Mouse (Mus musculus): ENCODE measurements at regions not wholly inside any gene's neighbourhood (a gene's known extent, or its start where the extent isn't known, plus 50 kb on each side); places are given as distances from the start of the nearest gene placed in this dataset.

DNA sequence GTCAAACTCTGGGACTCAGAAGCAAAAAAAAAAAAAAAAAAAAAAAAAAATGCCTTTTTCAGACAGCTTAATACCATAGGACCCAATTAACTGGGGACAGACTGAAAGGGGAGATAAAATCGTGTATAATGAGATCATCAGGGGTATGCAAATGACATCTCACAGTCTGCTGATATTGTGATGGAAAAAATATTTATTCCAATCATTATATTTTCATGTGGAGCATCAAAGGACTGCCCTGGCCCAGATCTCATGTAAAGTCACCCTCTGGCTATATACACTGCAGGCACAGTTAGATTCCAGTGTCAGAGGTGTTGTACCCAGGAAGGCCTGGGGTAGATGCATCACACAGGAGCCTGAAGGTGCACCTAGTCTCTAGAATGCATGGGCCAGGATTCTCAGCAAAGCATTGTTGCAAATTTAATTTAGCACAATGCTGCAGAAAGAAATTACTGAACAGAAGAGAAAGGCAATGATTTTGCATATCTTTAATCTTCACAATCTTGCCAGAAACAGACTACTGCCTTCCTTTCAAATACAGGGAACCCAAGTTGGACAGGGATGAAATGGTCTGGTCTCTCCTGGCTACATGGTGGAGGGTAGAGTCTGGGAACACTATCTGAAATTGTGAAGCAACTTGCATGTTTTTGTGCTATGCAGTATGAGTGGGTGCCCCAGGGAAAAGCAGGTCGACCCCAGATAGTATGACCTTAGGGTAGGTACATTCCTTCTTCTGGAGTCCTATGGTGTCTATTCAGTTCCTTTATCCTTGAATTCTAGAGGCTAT is 305.2 kb upstream of the Clnk start:
- H3K4me1 ChIP-seq (ENCODE audit: control insufficient read depth, insufficient read depth, low read length), result no peaks in the 10 kb centered on the region
- H3K27me3 ChIP-seq (ENCODE audit: control insufficient read depth, insufficient read depth, low read length), result no peaks in the 10 kb centered on the region
- H3K27ac ChIP-seq (ENCODE audit: low read length), result no peak overlapping the region
- H3K9me3 ChIP-seq (ENCODE audit: control insufficient read depth, low read depth, low read length), result no peaks in the 10 kb centered on the region
- no peak overlapping the region for H3K9ac ChIP-seq (replicated peaks; ENCODE audit: low read depth, low read length)
- no peak for ATAC-seq (ENCODE audit: insufficient number of reproducible peaks, insufficient read depth, low FRiP score, low read depth)
- WGBS, result 86% methylated on average over 2 of the region's 2 CpGs
- H3K36me3 ChIP-seq (ENCODE audit: control insufficient read depth, insufficient read depth, low read length), result no peaks in the 10 kb centered on the region
- H3K4me2 ChIP-seq (replicated peaks; ENCODE audit: low read depth, low read length), result no peak overlapping the region
- no peak overlapping the region for H3K4me3 ChIP-seq (ENCODE audit: low read depth, low read length)

- no peak overlapping the region for H3K9ac ChIP-seq (replicated peaks; ENCODE audit: low read depth, low read length)
- H3K27me3 ChIP-seq (ENCODE audit: control insufficient read depth, insufficient read depth, low read length), result no peaks in the 10 kb centered on the region
- H3K27ac ChIP-seq (ENCODE audit: low read length), result no peak overlapping the region
- 34% methylated on average over 4 of the region's 4 CpGs for WGBS
- no peaks in the 10 kb centered on the region for H3K36me3 ChIP-seq (ENCODE audit: control insufficient read depth, insufficient read depth, low read length)
- H3K4me3 ChIP-seq (ENCODE audit: low read depth, low read length), result no peak overlapping the region
- no peak for ATAC-seq (ENCODE audit: insufficient number of reproducible peaks, insufficient read depth, low FRiP score, low read depth)
- no peak overlapping the region for H3K4me2 ChIP-seq (replicated peaks; ENCODE audit: low read depth, low read length)
- H3K4me1 ChIP-seq (ENCODE audit: control insufficient read depth, insufficient read depth, low read length), result no peaks in the 10 kb centered on the region
- H3K9me3 ChIP-seq (ENCODE audit: control insufficient read depth, low read depth, low read length), result no peaks in the 10 kb centered on the region
Measured at GRCm38 (mm10) chr5:39181028-39181427, 304.4 kb upstream of the Clnk start.

GRCm38 (mm10) chr5:39177891-39178290 is 301.3 kb upstream of the Clnk start:
- no peaks in the 10 kb centered on the region for H3K27me3 ChIP-seq (ENCODE audit: control insufficient read depth, insufficient read depth, low read length)
- H3K9me3 ChIP-seq (ENCODE audit: control insufficient read depth, low read depth, low read length), result no peaks in the 10 kb centered on the region
- H3K4me2 ChIP-seq (replicated peaks; ENCODE audit: low read depth, low read length), result no peak overlapping the region
- 84% methylated on average over 2 of the region's 2 CpGs for WGBS
- H3K36me3 ChIP-seq (ENCODE audit: control insufficient read depth, insufficient read depth, low read length), result no peaks in the 10 kb centered on the region
- no peak overlapping the region for H3K9ac ChIP-seq (replicated peaks; ENCODE audit: low read depth, low read length)
- no peaks in the 10 kb centered on the region for H3K4me1 ChIP-seq (ENCODE audit: control insufficient read depth, insufficient read depth, low read length)
- H3K27ac ChIP-seq (ENCODE audit: low read length), result no peak overlapping the region
- no peak overlapping the region for H3K4me3 ChIP-seq (ENCODE audit: low read depth, low read length)
- ATAC-seq (ENCODE audit: insufficient number of reproducible peaks, insufficient read depth, low FRiP score, low read depth), result no peak

GRCm38 (mm10) chr5:39176906-39177305 is 300.3 kb upstream of the Clnk start:
- Histone ChIP-seq H3K4me3 (ENCODE audit: low read depth, low read length) (no peak overlapping the region), H3K4me1 (ENCODE audit: control insufficient read depth, insufficient read depth, low read length) (no peaks in the 10 kb centered on the region), H3K27ac (ENCODE audit: low read length) (no peak overlapping the region), H3K27me3 (ENCODE audit: control insufficient read depth, insufficient read depth, low read length) (no peaks in the 10 kb centered on the region), H3K9me3 (ENCODE audit: control insufficient read depth, low read depth, low read length) (no peaks in the 10 kb centered on the region), H3K9ac (replicated peaks; ENCODE audit: low read depth, low read length) (no peak overlapping the region), H3K36me3 (ENCODE audit: control insufficient read depth, insufficient read depth, low read length) (no peaks in the 10 kb centered on the region), H3K4me2 (replicated peaks; ENCODE audit: low read depth, low read length) (no peak overlapping the region)
- ATAC-seq (ENCODE audit: insufficient number of reproducible peaks, insufficient read depth, low FRiP score, low read depth), result no peak
- WGBS, result 87% methylated on average over 2 of the region's 2 CpGs

DNA sequence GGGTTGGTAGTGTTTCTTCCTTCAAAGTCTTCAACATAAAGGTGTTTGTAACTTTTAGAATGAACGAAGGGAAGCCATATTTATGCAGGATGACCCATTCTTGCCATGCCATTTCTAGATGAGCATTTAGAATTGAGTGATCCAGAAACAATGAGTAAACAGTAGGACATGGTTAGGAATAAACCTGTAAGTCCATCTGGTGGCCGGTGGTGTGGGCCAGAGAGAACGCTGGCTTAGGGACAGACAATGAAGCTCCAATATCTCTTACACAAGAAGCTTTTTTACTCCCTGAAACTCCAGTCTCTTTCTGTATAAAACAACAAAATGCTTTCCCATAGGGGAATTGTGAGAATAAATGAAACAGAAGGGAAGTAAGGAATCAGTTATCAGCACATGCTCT is 296.9 kb upstream of the Clnk start:
- Histone ChIP-seq H3K27me3 (ENCODE audit: control insufficient read depth, insufficient read depth, low read length) (no peaks in the 10 kb centered on the region), H3K9me3 (ENCODE audit: control insufficient read depth, low read depth, low read length) (no peaks in the 10 kb centered on the region), H3K27ac (ENCODE audit: low read length) (no peak overlapping the region), H3K9ac (replicated peaks; ENCODE audit: low read depth, low read length) (no peak overlapping the region), H3K4me3 (ENCODE audit: low read depth, low read length) (no peak overlapping the region), H3K36me3 (ENCODE audit: control insufficient read depth, insufficient read depth, low read length) (no peaks in the 10 kb centered on the region), H3K4me1 (ENCODE audit: control insufficient read depth, insufficient read depth, low read length) (no peaks in the 10 kb centered on the region), H3K4me2 (replicated peaks; ENCODE audit: low read depth, low read length) (no peak overlapping the region)
- no peak for ATAC-seq (ENCODE audit: insufficient number of reproducible peaks, insufficient read depth, low FRiP score, low read depth)
- 88% methylated on average over 3 of the region's 3 CpGs for WGBS

DNA sequence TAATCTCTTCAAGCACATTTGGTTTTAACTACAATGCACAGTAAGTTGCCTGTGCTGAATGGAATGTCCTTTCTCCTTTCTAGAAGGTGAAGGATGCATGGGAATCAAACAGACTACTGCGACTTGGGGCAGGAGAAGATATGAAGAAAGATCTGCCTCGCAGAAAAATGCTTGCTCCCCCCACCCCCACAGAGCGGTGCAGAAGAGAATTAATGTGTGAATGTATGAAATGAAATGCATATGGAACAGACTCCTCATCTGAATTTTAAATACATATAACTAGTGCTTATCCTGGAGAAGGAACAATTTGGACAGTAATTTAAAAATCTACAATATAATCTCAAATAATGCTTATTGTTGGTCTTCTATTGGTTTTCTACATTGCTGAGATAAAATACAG is 283.0 kb upstream of the Clnk start:
- Histone ChIP-seq H3K9me3 (ENCODE audit: control insufficient read depth, low read depth, low read length) (no peaks in the 10 kb centered on the region), H3K4me1 (ENCODE audit: control insufficient read depth, insufficient read depth, low read length) (no peaks in the 10 kb centered on the region), H3K36me3 (ENCODE audit: control insufficient read depth, insufficient read depth, low read length) (no peaks in the 10 kb centered on the region), H3K4me3 (ENCODE audit: low read depth, low read length) (no peak overlapping the region), H3K27me3 (ENCODE audit: control insufficient read depth, insufficient read depth, low read length) (no peaks in the 10 kb centered on the region), H3K4me2 (replicated peaks; ENCODE audit: low read depth, low read length) (no peak overlapping the region), H3K27ac (ENCODE audit: low read length) (no peak overlapping the region), H3K9ac (replicated peaks; ENCODE audit: low read depth, low read length) (no peak overlapping the region)
- no peak for ATAC-seq (ENCODE audit: insufficient number of reproducible peaks, insufficient read depth, low FRiP score, low read depth)
- 81% methylated on average over 3 of the region's 3 CpGs for WGBS

GRCm38 (mm10) chr5:39155763-39156162 is 279.2 kb upstream of the Clnk start:
- no peak for ATAC-seq (ENCODE audit: insufficient number of reproducible peaks, insufficient read depth, low FRiP score, low read depth)
- Histone ChIP-seq H3K9me3 (ENCODE audit: control insufficient read depth, low read depth, low read length) (no peaks in the 10 kb centered on the region), H3K27me3 (ENCODE audit: control insufficient read depth, insufficient read depth, low read length) (no peaks in the 10 kb centered on the region), H3K4me1 (ENCODE audit: control insufficient read depth, insufficient read depth, low read length) (no peaks in the 10 kb centered on the region), H3K9ac (replicated peaks; ENCODE audit: low read depth, low read length) (no peak overlapping the region), H3K4me3 (ENCODE audit: low read depth, low read length) (no peak overlapping the region), H3K36me3 (ENCODE audit: control insufficient read depth, insufficient read depth, low read length) (no peaks in the 10 kb centered on the region), H3K27ac (ENCODE audit: low read length) (no peak overlapping the region), H3K4me2 (replicated peaks; ENCODE audit: low read depth, low read length) (no peak overlapping the region)
- 92% methylated on average over 1 of the region's 1 CpGs for WGBS

DNA sequence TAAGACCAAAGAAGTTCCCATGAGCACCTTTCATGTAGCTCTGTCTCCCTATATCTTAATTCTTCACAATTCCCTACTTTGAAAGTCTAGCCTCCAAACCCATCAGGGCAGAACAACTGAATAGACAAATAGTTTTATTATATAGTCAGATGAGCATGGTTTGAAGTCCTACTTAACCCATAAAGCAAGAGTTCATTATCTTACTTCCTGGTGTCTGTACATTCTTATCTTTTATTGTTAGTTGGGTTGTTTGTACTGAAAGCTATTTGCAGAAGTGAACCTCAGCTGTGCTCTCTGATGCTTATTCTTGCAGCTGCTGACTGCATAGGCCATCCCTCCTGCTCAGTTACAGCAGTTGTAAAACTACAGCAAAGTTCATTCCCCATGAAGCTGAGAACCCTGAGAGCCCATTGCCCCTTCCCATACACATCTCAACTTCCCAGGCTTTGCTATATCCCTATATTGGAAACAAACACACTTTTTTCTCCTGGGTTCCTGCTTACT is 276.7 kb upstream of the Clnk start:
- Histone ChIP-seq H3K4me1 (ENCODE audit: control insufficient read depth, insufficient read depth, low read length) (no peaks in the 10 kb centered on the region), H3K4me3 (ENCODE audit: low read depth, low read length) (no peak overlapping the region), H3K36me3 (ENCODE audit: control insufficient read depth, insufficient read depth, low read length) (no peaks in the 10 kb centered on the region), H3K27ac (ENCODE audit: low read length) (no peak overlapping the region), H3K9ac (replicated peaks; ENCODE audit: low read depth, low read length) (no peak overlapping the region), H3K9me3 (ENCODE audit: control insufficient read depth, low read depth, low read length) (no peaks in the 10 kb centered on the region), H3K27me3 (ENCODE audit: control insufficient read depth, insufficient read depth, low read length) (no peaks in the 10 kb centered on the region), H3K4me2 (replicated peaks; ENCODE audit: low read depth, low read length) (no peak overlapping the region)
- ATAC-seq (ENCODE audit: insufficient number of reproducible peaks, insufficient read depth, low FRiP score, low read depth), result no peak

- Histone ChIP-seq H3K4me1 (ENCODE audit: control insufficient read depth, insufficient read depth, low read length) (no peaks in the 10 kb centered on the region), H3K27me3 (ENCODE audit: control insufficient read depth, insufficient read depth, low read length) (no peaks in the 10 kb centered on the region), H3K36me3 (ENCODE audit: control insufficient read depth, insufficient read depth, low read length) (no peaks in the 10 kb centered on the region), H3K4me2 (replicated peaks; ENCODE audit: low read depth, low read length) (no peak overlapping the region), H3K27ac (ENCODE audit: low read length) (no peak overlapping the region), H3K9ac (replicated peaks; ENCODE audit: low read depth, low read length) (no peak overlapping the region), H3K9me3 (ENCODE audit: control insufficient read depth, low read depth, low read length) (no peaks in the 10 kb centered on the region), H3K4me3 (ENCODE audit: low read depth, low read length) (no peak overlapping the region)
- WGBS, result 63% methylated on average over 4 of the region's 4 CpGs
- peak; percentile 81 for ATAC-seq (ENCODE audit: insufficient number of reproducible peaks, insufficient read depth, low FRiP score, low read depth)
Measured at GRCm38 (mm10) chr5:39151917-39152316, 275.3 kb upstream of the Clnk start.

Measured in stomach, embryonic 14.5 days (tissue).